Mouse (Mus musculus): ENCODE measurements around the gene Kcna7. TPM values are rescaled to one million over a fixed set of nuclear protein-coding genes. Genes with fewer than 3 reads are reported as not detected.
A peak's percentile ranks its signal among the peaks of the same experiment; 100 is the strongest.

Kcna7 gene
- polyA plus RNA-seq, 1 experiment from 2014 or later = not detected

- 45% methylated on average over 6 of the region's 6 CpGs for WGBS
- Histone ChIP-seq H3K36me3 (no peaks in the 10 kb centered on the region), H3K9me3 (replicated peaks) (no peaks in the 10 kb centered on the region), H3K4me3 (no peak overlapping the region), H3K4me1 (peaks cover 16% of the 10 kb centered on the region), H3K27ac (replicated peaks) (no peak overlapping the region), H3K27me3 (ENCODE audit: low read depth, poor library complexity, severe bottlenecking) (peaks cover 40% of the 10 kb centered on the region)
- DNase-seq (ENCODE audit: low spot score) = peak; percentile 69
Measured at GRCm38 (mm10) chr7:45403532-45404261, 1.8 kb upstream of the Kcna7 start.

GRCm38 (mm10) chr7:45406157-45407156 lies 1.0 kb downstream of the Kcna7 start:
- H3K4me1 ChIP-seq = peaks cover 16% of the 10 kb centered on the region
- no peaks in the 10 kb centered on the region for H3K36me3 ChIP-seq
- peaks cover 67% of the 10 kb centered on the region for H3K27me3 ChIP-seq (ENCODE audit: low read depth, poor library complexity, severe bottlenecking)
- no peak overlapping the region for H3K27ac ChIP-seq (replicated peaks)
- H3K9me3 ChIP-seq (replicated peaks) = no peaks in the 10 kb centered on the region
- peak overlapping the region; percentile 45 for H3K4me3 ChIP-seq
- WGBS = 2% methylated on average over 114 of the region's 114 CpGs
- DNase-seq (ENCODE audit: low spot score) = no peak

GRCm38 (mm10) chr7:45407836-45408235 lies 2.4 kb downstream of the Kcna7 start:
- no peaks in the 10 kb centered on the region for H3K9me3 ChIP-seq (replicated peaks)
- peaks cover 81% of the 10 kb centered on the region for H3K27me3 ChIP-seq (ENCODE audit: low read depth, poor library complexity, severe bottlenecking)
- no peak overlapping the region for H3K4me3 ChIP-seq
- 80% methylated on average over 10 of the region's 10 CpGs for WGBS
- peaks cover 16% of the 10 kb centered on the region for H3K4me1 ChIP-seq
- DNase-seq (ENCODE audit: low spot score) = no peak
- H3K36me3 ChIP-seq = no peaks in the 10 kb centered on the region
- no peak overlapping the region for H3K27ac ChIP-seq (replicated peaks)

- no peaks in the 10 kb centered on the region for H3K9me3 ChIP-seq (replicated peaks)
- peaks cover 86% of the 10 kb centered on the region for H3K27me3 ChIP-seq (ENCODE audit: low read depth, poor library complexity, severe bottlenecking)
- 75% methylated on average over 7 of the region's 7 CpGs for WGBS
- H3K27ac ChIP-seq (replicated peaks) = no peak overlapping the region
- no peak for DNase-seq (ENCODE audit: low spot score)
- no peak overlapping the region for H3K4me3 ChIP-seq
- H3K4me1 ChIP-seq = peaks cover 20% of the 10 kb centered on the region
- H3K36me3 ChIP-seq = no peaks in the 10 kb centered on the region
Measured at GRCm38 (mm10) chr7:45408351-45408750, 2.9 kb downstream of the Kcna7 start.

- Histone ChIP-seq H3K36me3 (no peaks in the 10 kb centered on the region), H3K4me1 (peaks cover 26% of the 10 kb centered on the region), H3K9me3 (replicated peaks) (no peaks in the 10 kb centered on the region), H3K4me3 (no peak overlapping the region), H3K27ac (replicated peaks) (no peak overlapping the region), H3K27me3 (ENCODE audit: low read depth, poor library complexity, severe bottlenecking) (peaks cover 92% of the 10 kb centered on the region)
- no peak for DNase-seq (ENCODE audit: low spot score)
- WGBS = 90% methylated on average over 17 of the region's 17 CpGs
Measured at GRCm38 (mm10) chr7:45408949-45409348, 3.5 kb downstream of the Kcna7 start.

GRCm38 (mm10) chr7:45409497-45410163 lies 4.2 kb downstream of the Kcna7 start:
- peaks cover 99% of the 10 kb centered on the region for H3K27me3 ChIP-seq (ENCODE audit: low read depth, poor library complexity, severe bottlenecking)
- no peak overlapping the region for H3K27ac ChIP-seq (replicated peaks)
- no peaks in the 10 kb centered on the region for H3K36me3 ChIP-seq
- no peaks in the 10 kb centered on the region for H3K9me3 ChIP-seq (replicated peaks)
- peaks cover 33% of the 10 kb centered on the region for H3K4me1 ChIP-seq
- no peak overlapping the region for H3K4me3 ChIP-seq
- DNase-seq (ENCODE audit: low spot score) = no peak
- 92% methylated on average over 8 of the region's 8 CpGs for WGBS

GRCm38 (mm10) chr7:45412421-45412820 lies 7.0 kb downstream of the Kcna7 start:
- peaks cover 100% of the 10 kb centered on the region for H3K27me3 ChIP-seq (ENCODE audit: low read depth, poor library complexity, severe bottlenecking)
- H3K27ac ChIP-seq (replicated peaks) = no peak overlapping the region
- 85% methylated on average over 2 of the region's 2 CpGs for WGBS
- no peak for DNase-seq (ENCODE audit: low spot score)
- H3K36me3 ChIP-seq = no peaks in the 10 kb centered on the region
- H3K4me1 ChIP-seq = peaks cover 25% of the 10 kb centered on the region
- no peaks in the 10 kb centered on the region for H3K9me3 ChIP-seq (replicated peaks)
- no peak overlapping the region for H3K4me3 ChIP-seq

GRCm38 (mm10) chr7:45413113-45413863 lies 7.8 kb downstream of the Kcna7 start, which contains the start of gene Ntf5:
TSS of gene Ntf5 (plus strand) at chr7:45413695.
- DNase-seq (ENCODE audit: low spot score) = peak; percentile 56
- Histone ChIP-seq H3K4me3 (peak within 1 kb of the TSS; percentile 65), H3K27me3 (ENCODE audit: low read depth, poor library complexity, severe bottlenecking) (peaks cover 100% of the 10 kb centered on the region), H3K36me3 (no peaks in the 10 kb centered on the region), H3K9me3 (replicated peaks) (no peaks in the 10 kb centered on the region), H3K4me1 (peaks cover 34% of the 10 kb centered on the region), H3K27ac (replicated peaks) (peak within 1 kb of the TSS; percentile 63; the same call in 1 of the 2 replicates)
- 3% methylated on average over 45 of the region's 45 CpGs for whole genome bisulfite sequencing

- no peaks in the 10 kb centered on the region for H3K9me3 ChIP-seq (replicated peaks)
- whole genome bisulfite sequencing = 1% methylated on average over 27 of the region's 27 CpGs
- no peaks in the 10 kb centered on the region for H3K36me3 ChIP-seq
- peaks cover 35% of the 10 kb centered on the region for H3K4me1 ChIP-seq
- 0 out of 2 replicates have a peak overlapping the region, but pooled peaks have one; percentile 63 for H3K27ac ChIP-seq (replicated peaks)
- H3K27me3 ChIP-seq (ENCODE audit: low read depth, poor library complexity, severe bottlenecking) = peaks cover 100% of the 10 kb centered on the region
- H3K4me3 ChIP-seq = peak overlapping the region; percentile 65
- no peak for DNase-seq (ENCODE audit: low spot score)
Measured at GRCm38 (mm10) chr7:45413864-45414739, 8.6 kb downstream of the Kcna7 start.

- Histone ChIP-seq H3K36me3 (no peaks in the 10 kb centered on the region), H3K4me1 (peaks cover 35% of the 10 kb centered on the region), H3K27me3 (ENCODE audit: low read depth, poor library complexity, severe bottlenecking) (peaks cover 100% of the 10 kb centered on the region), H3K4me3 (0 out of 2 replicates have a peak overlapping the region, but pooled peaks have one; percentile 3), H3K9me3 (replicated peaks) (no peaks in the 10 kb centered on the region), H3K27ac (replicated peaks) (no peak overlapping the region)
- DNase-seq (ENCODE audit: low spot score) = no peak
- WGBS = 50% methylated on average over 12 of the region's 12 CpGs
Measured at GRCm38 (mm10) chr7:45414740-45415224, 9.3 kb downstream of the Kcna7 start.

- H3K27me3 ChIP-seq (ENCODE audit: low read depth, poor library complexity, severe bottlenecking) = peaks cover 100% of the 10 kb centered on the region
- H3K36me3 ChIP-seq = peaks cover 7% of the 10 kb centered on the region
- H3K9me3 ChIP-seq (replicated peaks) = no peaks in the 10 kb centered on the region
- H3K27ac ChIP-seq (replicated peaks) = no peak overlapping the region
- no peak for DNase-seq (ENCODE audit: low spot score)
- peak overlapping the region; percentile 3; the same call in 1 of the 2 replicates for H3K4me3 ChIP-seq
- peaks cover 42% of the 10 kb centered on the region for H3K4me1 ChIP-seq
- WGBS = 11% methylated on average over 37 of the region's 37 CpGs
Measured at GRCm38 (mm10) chr7:45415636-45416035, 10.2 kb downstream of the Kcna7 start.
